Mouse (Mus musculus) lung, adult 2 months (tissue): ENCODE data around the gene Epb41l4b.

Experiments used
- CTCF ChIP-seq: fragments of 200-500 bp; IDR thresholded peaks from 2 replicates; pipeline ENCODE4 v1.5.1; 2011; ENCODE audit warnings: mild to moderate bottlenecking, low read length, control low read depth; ENCODE audit not compliant: insufficient read depth
- POLR2A ChIP-seq: fragments of 200-500 bp; IDR thresholded peaks from 2 replicates; pipeline ENCODE4 v1.6.1; 2011; ENCODE audit warnings: low read depth, mild to moderate bottlenecking, control low read depth, low read length, borderline replicate concordance; ENCODE audit errors: extremely low read depth

DNA sequence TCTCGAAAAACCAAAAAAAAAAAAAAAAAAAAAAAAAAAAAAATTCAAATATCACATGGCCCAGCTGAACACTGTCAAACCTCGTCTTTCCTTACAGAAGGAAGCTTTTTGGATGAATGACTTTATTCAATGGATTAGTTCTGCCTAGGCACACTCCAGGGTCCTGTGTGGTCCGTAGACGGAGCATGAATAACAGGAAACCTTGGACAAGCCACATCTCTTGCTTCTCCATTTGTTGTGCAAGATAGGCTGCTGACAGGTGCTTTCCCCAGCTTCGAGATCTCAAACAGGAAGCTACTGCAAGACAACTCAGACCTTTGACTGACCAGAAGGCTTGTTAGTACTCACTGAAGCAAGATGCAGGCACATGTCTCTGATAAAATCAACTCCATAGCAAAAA is 39.4 kb downstream of the Epb41l4b start:
- no peak for TF ChIP-seq POLR2A
- no peak for TF ChIP-seq CTCF
